Mouse (Mus musculus): Measurements from ENCODE around the gene Zup1. TPM values are rescaled to one million over a fixed set of nuclear protein-coding genes. Genes with fewer than 3 reads are reported as not detected.
"Not testable (repeated sequence)": the region's sequence is repeated elsewhere in the genome, so short reads cannot be mapped to it uniquely, and the experiment has no call there.

Zup1 gene
- polyA plus RNA-seq (2016; fragmentation: Nextera tagmentation; extraction: Ambion mirVana) = 19.4 and 21.4 TPM in 2 replicates

DNA sequence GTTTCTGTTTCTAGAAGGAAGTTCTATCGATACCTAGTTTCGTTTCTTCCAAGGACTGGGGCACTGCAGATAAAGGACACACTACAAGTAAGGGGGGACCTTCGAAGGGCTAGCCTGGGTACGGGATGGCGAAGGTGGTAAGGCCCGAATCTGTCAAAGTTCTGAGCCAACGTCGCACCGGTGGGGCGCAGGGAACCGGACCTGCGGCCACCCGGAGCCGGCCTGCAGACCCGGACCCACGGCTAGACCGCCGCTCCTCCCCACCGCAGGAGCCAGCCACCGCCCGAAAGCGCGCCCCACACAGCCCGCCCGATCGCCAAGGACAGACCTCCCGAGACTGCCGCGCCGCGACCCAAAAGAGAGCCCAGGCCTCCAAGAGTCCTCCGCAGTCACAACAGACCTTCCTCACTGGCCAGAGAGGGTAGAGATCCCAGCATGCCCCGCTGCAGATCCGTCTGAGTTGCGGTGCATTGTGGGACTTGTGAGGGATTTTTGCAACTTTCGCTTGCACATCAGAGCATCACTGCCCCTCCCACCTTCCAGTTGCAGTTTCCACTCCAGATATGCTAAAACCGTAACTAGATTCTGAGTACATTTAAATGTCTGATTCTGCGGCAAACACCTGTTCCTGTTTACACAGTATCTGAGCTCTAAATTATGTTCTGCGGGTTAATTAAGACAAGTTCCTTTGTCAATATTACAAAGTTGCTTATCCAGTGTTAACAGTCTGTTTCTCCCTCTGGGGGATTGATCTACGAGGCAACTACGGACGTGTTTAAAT lies at the start of gene Zup1:
TSS of gene Zup1 (minus strand) at position 467 of the 781 bp plus-strand sequence.
- H3K4me1 ChIP-seq (replicated peaks) = peaks cover 13% of the 10 kb centered on the region
- WGBS = 5% methylated on average over 42 of the region's 42 CpGs
- peak within 1 kb of the TSS; percentile 97 for H3K27ac ChIP-seq
- no peaks in the 10 kb centered on the region for H3K27me3 ChIP-seq (ENCODE audit: insufficient read depth, poor library complexity, severe bottlenecking)
- H3K4me3 ChIP-seq = peak within 1 kb of the TSS; percentile 87
- H3K36me3 ChIP-seq = peaks cover 23% of the 10 kb centered on the region
- peak; percentile 85 for DNase-seq (ENCODE audit: low spot score)
- no peaks in the 10 kb centered on the region for H3K9me3 ChIP-seq

DNA sequence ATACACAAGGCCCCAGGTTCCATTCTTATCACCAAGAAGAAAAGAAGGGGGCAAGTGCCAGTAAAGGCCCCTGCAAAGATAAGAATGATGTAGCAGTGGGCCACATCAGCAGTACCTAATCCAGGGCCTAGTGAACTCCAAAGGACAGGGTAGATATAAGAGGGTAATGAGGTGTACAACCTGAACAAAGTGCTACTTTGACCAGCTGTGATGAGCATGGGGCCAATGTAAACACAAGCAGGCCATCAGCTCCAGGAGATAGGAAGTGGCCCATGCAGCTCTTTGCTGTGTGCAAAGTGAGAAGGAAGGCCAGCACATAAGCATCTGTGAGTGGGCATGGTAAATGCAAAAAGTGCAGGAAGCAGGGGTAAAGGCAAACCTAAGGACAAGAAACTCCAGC lies 47.3 kb upstream of the Zup1 start:
- Histone ChIP-seq H3K9me3 (no peaks in the 10 kb centered on the region), H3K27ac (no peak overlapping the region), H3K4me3 (no peak overlapping the region), H3K4me1 (replicated peaks) (no peaks in the 10 kb centered on the region), H3K27me3 (ENCODE audit: insufficient read depth, poor library complexity, severe bottlenecking) (no peaks in the 10 kb centered on the region), H3K36me3 (peaks cover 97% of the 10 kb centered on the region)
- DNase-seq (ENCODE audit: low spot score) = no peak

DNA sequence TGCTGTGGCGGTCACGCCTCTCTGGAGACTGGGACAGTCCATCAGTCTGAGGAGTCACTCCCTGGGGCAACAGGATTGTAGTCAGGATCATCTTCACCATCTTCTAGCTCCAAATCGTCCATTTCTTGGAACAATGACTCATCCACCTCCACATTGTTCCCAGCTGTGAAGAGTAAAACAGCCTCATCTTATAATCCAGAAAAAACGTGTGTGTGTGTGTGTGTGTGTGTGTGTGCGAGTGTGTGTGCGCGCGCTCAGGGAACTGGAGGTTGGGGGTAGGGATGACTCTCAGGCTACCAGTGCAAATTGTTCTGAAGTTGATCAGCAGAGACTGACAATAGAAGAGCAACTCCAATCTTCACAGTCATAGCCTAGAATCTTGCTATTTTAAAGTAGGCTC lies 45.6 kb upstream of the Zup1 start:
- DNase-seq (ENCODE audit: low spot score); H3K4me1 ChIP-seq (replicated peaks); H3K9me3 ChIP-seq; H3K27ac ChIP-seq; H3K4me3 ChIP-seq; H3K27me3 ChIP-seq (ENCODE audit: insufficient read depth, poor library complexity, severe bottlenecking): not testable (repeated sequence)
- peaks cover 98% of the 10 kb centered on the region for H3K36me3 ChIP-seq
- 90% methylated on average over 6 of the region's 8 CpGs for WGBS

DNA sequence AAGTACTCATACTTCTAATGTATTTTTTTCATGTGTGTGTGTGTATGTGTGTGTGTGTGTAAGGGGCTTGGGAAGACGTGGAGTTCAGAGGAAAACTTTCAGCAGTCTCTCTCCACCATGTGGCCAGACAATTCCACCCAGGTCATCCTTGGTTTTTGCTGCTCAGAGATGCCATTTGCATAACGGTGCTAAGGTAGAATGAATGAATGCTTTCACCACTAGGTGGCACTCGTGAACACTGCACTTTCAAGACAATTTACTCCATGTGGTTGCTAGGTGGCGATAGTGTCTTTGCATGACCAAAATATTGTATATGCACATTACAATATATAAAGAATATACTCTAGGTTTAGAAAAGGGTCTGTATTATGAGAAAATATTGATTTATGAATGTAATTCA lies 35.7 kb upstream of the Zup1 start:
- peaks cover 12% of the 10 kb centered on the region for H3K36me3 ChIP-seq
- no peaks in the 10 kb centered on the region for H3K9me3 ChIP-seq
- H3K4me3 ChIP-seq = no peak overlapping the region
- H3K4me1 ChIP-seq (replicated peaks) = no peaks in the 10 kb centered on the region
- WGBS = 24% methylated on average over 4 of the region's 4 CpGs
- H3K27ac ChIP-seq = no peak overlapping the region
- peak; percentile 55 for DNase-seq (ENCODE audit: low spot score)
- H3K27me3 ChIP-seq (ENCODE audit: insufficient read depth, poor library complexity, severe bottlenecking) = no peaks in the 10 kb centered on the region

GRCm38 (mm10) chr10:33974781-33975494 lies 23.9 kb upstream of the Zup1 start:
- 93% methylated on average over 7 of the region's 7 CpGs for WGBS
- Histone ChIP-seq H3K27me3 (ENCODE audit: insufficient read depth, poor library complexity, severe bottlenecking) (no peaks in the 10 kb centered on the region), H3K9me3 (peaks cover 7% of the 10 kb centered on the region), H3K4me1 (replicated peaks) (no peaks in the 10 kb centered on the region), H3K36me3 (peaks cover 5% of the 10 kb centered on the region; the same call in 1 of the 2 replicates), H3K4me3 (no peak overlapping the region), H3K27ac (no peak overlapping the region)
- DNase-seq (ENCODE audit: low spot score) = no peak

GRCm38 (mm10) chr10:33952509-33952908 lies 1.4 kb upstream of the Zup1 start:
- DNase-seq (ENCODE audit: low spot score) = no peak
- no peaks in the 10 kb centered on the region for H3K9me3 ChIP-seq
- peaks cover 13% of the 10 kb centered on the region for H3K4me1 ChIP-seq (replicated peaks)
- WGBS = 73% methylated on average over 3 of the region's 3 CpGs
- H3K27me3 ChIP-seq (ENCODE audit: insufficient read depth, poor library complexity, severe bottlenecking) = no peaks in the 10 kb centered on the region
- peaks cover 15% of the 10 kb centered on the region for H3K36me3 ChIP-seq
- no peak overlapping the region for H3K4me3 ChIP-seq
- no peak overlapping the region for H3K27ac ChIP-seq

GRCm38 (mm10) chr10:33946336-33946735 lies 4.7 kb downstream of the Zup1 start:
- Histone ChIP-seq H3K9me3 (no peaks in the 10 kb centered on the region), H3K4me3 (no peak overlapping the region), H3K4me1 (replicated peaks) (peaks cover 13% of the 10 kb centered on the region), H3K27me3 (ENCODE audit: insufficient read depth, poor library complexity, severe bottlenecking) (no peaks in the 10 kb centered on the region), H3K36me3 (peaks cover 67% of the 10 kb centered on the region), H3K27ac (no peak overlapping the region)
- WGBS = 92% methylated on average over 2 of the region's 2 CpGs
- DNase-seq (ENCODE audit: low spot score) = no peak

GRCm38 (mm10) chr10:33945390-33945789 lies 5.7 kb downstream of the Zup1 start:
- 90% methylated on average over 3 of the region's 3 CpGs for WGBS

GRCm38 (mm10) chr10:33940702-33941101 lies 10.4 kb downstream of the Zup1 start:
- Histone ChIP-seq H3K36me3 (peaks cover 93% of the 10 kb centered on the region), H3K27me3 (ENCODE audit: insufficient read depth, poor library complexity, severe bottlenecking) (no peaks in the 10 kb centered on the region), H3K9me3 (no peaks in the 10 kb centered on the region), H3K27ac (no peak overlapping the region), H3K4me3 (no peak overlapping the region), H3K4me1 (replicated peaks) (no peaks in the 10 kb centered on the region)
- DNase-seq (ENCODE audit: low spot score) = no peak

More at GRCm38 (mm10) chr10:33945390-33945789, 5.7 kb downstream of the Zup1 start:
- Histone ChIP-seq H3K36me3 (peaks cover 74% of the 10 kb centered on the region), H3K4me3 (no peak overlapping the region), H3K27me3 (ENCODE audit: insufficient read depth, poor library complexity, severe bottlenecking) (no peaks in the 10 kb centered on the region), H3K9me3 (no peaks in the 10 kb centered on the region), H3K4me1 (replicated peaks) (peaks cover 8% of the 10 kb centered on the region), H3K27ac (no peak overlapping the region)
- DNase-seq (ENCODE audit: low spot score) = no peak

- H3K4me1 ChIP-seq (replicated peaks) = peaks cover 9% of the 10 kb centered on the region; the same call in 1 of the 2 replicates
- no peaks in the 10 kb centered on the region for H3K36me3 ChIP-seq
- WGBS = 4% methylated on average over 6 of the region's 6 CpGs
- H3K4me3 ChIP-seq = peak overlapping the region; percentile 54
- peak; percentile 3 for DNase-seq (ENCODE audit: low spot score)
- H3K27me3 ChIP-seq (ENCODE audit: insufficient read depth, poor library complexity, severe bottlenecking) = no peaks in the 10 kb centered on the region
- H3K9me3 ChIP-seq = no peaks in the 10 kb centered on the region
- H3K27ac ChIP-seq = no peak overlapping the region
Observed at GRCm38 (mm10) chr10:33905489-33905888, 45.6 kb downstream of the Zup1 start.

DNA sequence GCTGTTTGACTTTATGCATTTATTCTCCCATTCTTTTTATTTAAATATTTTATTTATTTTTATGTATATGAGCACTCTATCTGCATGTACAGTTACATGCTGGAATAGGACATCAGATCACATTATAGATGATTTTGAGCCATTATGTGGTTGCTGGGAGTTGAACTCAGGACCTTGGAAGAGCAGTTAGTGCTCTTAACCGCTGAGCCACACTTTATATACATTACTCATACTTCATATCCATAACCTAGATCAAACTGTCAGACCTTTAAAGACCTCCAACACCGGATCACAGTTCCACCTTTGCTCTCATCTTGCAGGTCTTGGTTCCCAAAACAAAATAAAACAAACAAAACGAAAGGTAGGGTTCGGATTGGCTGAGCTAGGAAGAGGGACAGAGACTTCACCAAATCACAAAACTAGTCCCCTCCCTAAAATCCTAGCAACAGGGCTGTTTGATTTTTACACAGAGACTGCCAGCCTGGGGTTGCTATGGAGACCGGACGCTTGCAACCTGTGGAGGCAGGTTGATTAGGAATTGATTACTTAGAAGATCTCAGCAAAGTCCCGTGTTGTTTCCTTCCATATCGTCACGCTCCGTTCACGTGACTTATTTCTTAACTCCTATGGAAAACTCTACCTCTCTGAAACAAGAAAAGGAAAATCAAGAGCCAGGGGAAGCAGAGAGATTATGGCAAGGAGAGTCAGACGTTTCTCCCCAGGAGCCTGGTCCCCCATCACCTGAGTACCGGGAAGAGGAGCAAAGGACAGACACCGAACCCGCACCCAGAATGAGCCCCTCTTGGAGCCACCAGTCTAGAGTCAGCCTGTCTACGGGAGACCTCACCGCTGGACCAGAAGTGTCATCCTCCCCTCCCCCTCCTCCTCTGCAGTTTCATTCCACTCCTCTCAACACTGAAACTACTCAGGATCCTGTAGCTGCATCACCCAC lies 46.3 kb downstream of the Zup1 start, which contains the start of gene Rsph4a:
TSS of gene Rsph4a (plus strand) at position 582 of the 952 bp plus-strand sequence.
- Histone ChIP-seq H3K27me3 (ENCODE audit: insufficient read depth, poor library complexity, severe bottlenecking) (no peaks in the 10 kb centered on the region), H3K4me1 (replicated peaks) (peaks cover 9% of the 10 kb centered on the region; the same call in 1 of the 2 replicates), H3K36me3 (no peaks in the 10 kb centered on the region), H3K9me3 (no peaks in the 10 kb centered on the region), H3K4me3 (peak within 1 kb of the TSS; percentile 54), H3K27ac (no peak within 1 kb of the TSS)
- 6% methylated on average over 17 of the region's 17 CpGs for WGBS
- peak; percentile 57 for DNase-seq (ENCODE audit: low spot score)

DNA sequence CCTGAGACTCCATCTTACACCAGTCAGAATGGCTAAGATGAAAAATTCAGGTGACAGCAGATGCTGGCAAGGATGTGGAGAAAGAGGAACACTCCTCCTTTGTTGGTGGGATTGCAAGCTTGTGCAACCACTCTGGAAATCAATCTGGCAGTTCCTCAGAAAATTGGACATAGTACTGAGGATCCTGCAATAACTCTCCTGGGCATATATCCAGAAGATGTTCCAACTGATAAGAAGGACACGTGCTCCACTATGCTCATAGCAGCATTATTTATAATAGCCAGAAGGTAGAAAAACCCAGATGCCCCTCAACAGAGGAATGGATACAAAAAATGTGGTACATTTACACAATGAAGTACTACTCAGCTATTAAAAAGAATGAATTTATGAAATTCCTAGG lies 49.5 kb downstream of the Zup1 start:
- WGBS = 91% methylated on average over 1 of the region's 1 CpGs
- not testable (repeated sequence) for H3K4me1 ChIP-seq (replicated peaks); H3K9me3 ChIP-seq; H3K27ac ChIP-seq; H3K27me3 ChIP-seq (ENCODE audit: insufficient read depth, poor library complexity, severe bottlenecking); DNase-seq (ENCODE audit: low spot score); H3K4me3 ChIP-seq; H3K36me3 ChIP-seq
